In genomic region chr14:30974204-30974603, GRCm38 (mm10) we compare ENCODE assay signal across 8 mouse cellular contexts. TPM values are rescaled to one million over a fixed set of nuclear protein-coding genes. Genes with fewer than 3 reads are reported as not detected.
DNase-seq lines count a peak whose midpoint lies in the region; ATAC-seq and TF ChIP-seq lines count a peak whose summit lies in the region.

No protein-coding gene starts in this region.

- WGBS in kidney, adult 2 months, result 55% methylated on average over 6 of the region's 6 CpGs
- WGBS in olfactory bulb, adult 2 months, result 13% methylated on average over 6 of the region's 6 CpGs

- H3K4me1 ChIP-seq in kidney, adult 2 months (ENCODE audit: control insufficient read depth, insufficient read depth, low read length), result peaks cover 8% of the 10 kb centered on the region; the same call in 1 of the 2 replicates
- peaks cover 10% of the 10 kb centered on the region for H3K4me1 ChIP-seq in bone marrow macrophage, adult 2 months (ENCODE audit: control insufficient read depth, insufficient read depth, low read length)
- H3K4me1 ChIP-seq in olfactory bulb, adult 2 months (ENCODE audit: control insufficient read depth, insufficient read depth, low read length), result peaks cover 3% of the 10 kb centered on the region; the same call in 1 of the 2 replicates

- DNase-seq in kidney, adult 2 months, result peak; percentile 57
- no peak for DNase-seq in kidney, adult 18-20 months
- DNase-seq in heart, postnatal 10 days, result peak; percentile 60 to 65
- peak; percentile 16 to 50 for DNase-seq in layer of hippocampus, postnatal 14 days (ENCODE audit: low spot score in 2 of 2)
- DNase-seq in gastrocnemius, postnatal 36 days, result no peak

- H3K4me3 ChIP-seq in kidney, adult 2 months (ENCODE audit: insufficient read depth, low read depth, low read length), result no peak overlapping the region
- no peak overlapping the region for H3K4me3 ChIP-seq in bone marrow macrophage, adult 2 months (ENCODE audit: insufficient read depth, low read length)
- no peak overlapping the region for H3K4me3 ChIP-seq in olfactory bulb, adult 2 months (ENCODE audit: insufficient read depth, low read depth, low read length)

- ATAC-seq in granulocyte monocyte progenitor cell, adult 5-6 weeks (replicated peaks; ENCODE audit: poor library complexity, severe bottlenecking), result no peak

- no peak overlapping the region for H3K27ac ChIP-seq in kidney, adult 2 months (ENCODE audit: insufficient read depth, low read depth, low read length)
- H3K27ac ChIP-seq in bone marrow macrophage, adult 2 months (ENCODE audit: insufficient read depth, low read depth, low read length), result peak overlapping the region; percentile 60; the same call in 1 of the 2 replicates
- H3K27ac ChIP-seq in olfactory bulb, adult 2 months (ENCODE audit: insufficient read depth, low read depth, low read length), result peak overlapping the region; percentile 76

- intact Hi-C loops in heart, postnatal 10 days (cut with DNase I), result no loop called here
- intact Hi-C loops in gastrocnemius, postnatal 36 days (cut with DNase I), result no loop called here

- TF ChIP-seq POLR2A in kidney, adult 2 months (IDR thresholded peaks at IDR 0.05; ENCODE audit: low read depth, low read length), result no peak
- TF ChIP-seq POLR2A in bone marrow macrophage, adult 2 months (IDR thresholded peaks at IDR 0.05; ENCODE audit: borderline replicate concordance, low read depth, low read length), result no peak
- TF ChIP-seq POLR2A in olfactory bulb, adult 2 months (IDR thresholded peaks at IDR 0.05; ENCODE audit: insufficient read depth, low read depth, low read length), result no peak

- H3K36me3 ChIP-seq in kidney, adult 2 months (ENCODE audit: control insufficient read depth, insufficient read depth, low read length), result peaks cover 2% of the 10 kb centered on the region; the same call in 1 of the 2 replicates

- TF ChIP-seq CTCF in kidney, adult 2 months (conservative IDR thresholded peaks at IDR 0.05; ENCODE audit: insufficient read depth, insufficient read length, low read depth, low read length), result no peak
- no peak for TF ChIP-seq CTCF in bone marrow macrophage, adult 2 months (IDR thresholded peaks at IDR 0.05; ENCODE audit: low read depth, low read length)
- TF ChIP-seq CTCF in olfactory bulb, adult 2 months (IDR thresholded peaks at IDR 0.05; ENCODE audit: insufficient read depth, low read depth, low read length), result no peak

- H3K27me3 ChIP-seq in kidney, adult 2 months (replicated peaks; ENCODE audit: control insufficient read depth, insufficient read depth, low read length), result no peaks in the 10 kb centered on the region

RNA-seq across cellular contexts. Expression of gene Nek4, which starts 23.0 kb away (rescaled TPM):
- polyA plus RNA-seq in kidney, adult 2 months (2012; rRNA removed), result 5.3 and 6.2 TPM in 2 replicates
- polyA plus RNA-seq in bone marrow macrophage, adult 2 months (2012; ENCODE audit: insufficient read depth, insufficient read length, missing spikeins), result 6.1 and 6.3 TPM in 2 replicates
- 1 to 10 TPM; 4.5 to 5.0 TPM for total RNA-seq in heart, postnatal 10 days (2021)
- 10 to 100 TPM; 14.1 to 15.9 TPM for total RNA-seq in layer of hippocampus, postnatal 14 days (2021)
- polyA plus RNA-seq in olfactory bulb, adult 2 months (2012; ENCODE audit: insufficient read depth, insufficient read length, low replicate concordance, missing spikeins), result not detected in 2 replicates
- 1 to 10 TPM; 4.7 TPM for total RNA-seq in gastrocnemius, postnatal 36 days (2021)
- total RNA-seq in granulocyte monocyte progenitor cell, adult 5-6 weeks (2014; fragmentation: Nextera tagmentation), result 7.8 and 12.9 TPM in 2 replicates
- 11.5 and 16.3 TPM in 2 replicates for total RNA-seq in granulocyte monocyte progenitor cell, adult 5-6 weeks (2017)

RNA-seq across cellular contexts. Expression of gene Glt8d1, which starts 27.0 kb away (rescaled TPM):
- 14.9 and 17.6 TPM in 2 replicates for polyA plus RNA-seq in kidney, adult 2 months (2012; rRNA removed)
- 62.2 and 65.6 TPM in 2 replicates for polyA plus RNA-seq in bone marrow macrophage, adult 2 months (2012; ENCODE audit: insufficient read depth, insufficient read length, missing spikeins)
- 10 to 100 TPM; 26.6 to 32.1 TPM for total RNA-seq in heart, postnatal 10 days (2021)
- total RNA-seq in layer of hippocampus, postnatal 14 days (2021), result 10 to 100 TPM; 36.8 to 38.0 TPM
- polyA plus RNA-seq in olfactory bulb, adult 2 months (2012; ENCODE audit: insufficient read depth, insufficient read length, low replicate concordance, missing spikeins), result not detected in 2 replicates
- total RNA-seq in gastrocnemius, postnatal 36 days (2021), result 10 to 100 TPM in 1 of 2 experiments, 1 to 10 TPM in 1; 9.2 to 10.9 TPM
- 28.8 and 35.9 TPM in 2 replicates for total RNA-seq in granulocyte monocyte progenitor cell, adult 5-6 weeks (2014; fragmentation: Nextera tagmentation)
- total RNA-seq in granulocyte monocyte progenitor cell, adult 5-6 weeks (2017), result 29.4 and 35.0 TPM in 2 replicates

RNA-seq across cellular contexts. Expression of gene Spcs1, which starts 27.3 kb away (rescaled TPM):
- 194 and 262 TPM in 2 replicates for polyA plus RNA-seq in kidney, adult 2 months (2012; rRNA removed)
- polyA plus RNA-seq in bone marrow macrophage, adult 2 months (2012; ENCODE audit: insufficient read depth, insufficient read length, missing spikeins), result 231 and 244 TPM in 2 replicates
- 100 to 1,000 TPM; 177 to 181 TPM for total RNA-seq in heart, postnatal 10 days (2021)
- 100 to 1,000 TPM; 173 to 181 TPM for total RNA-seq in layer of hippocampus, postnatal 14 days (2021)
- not detected in 2 replicates for polyA plus RNA-seq in olfactory bulb, adult 2 months (2012; ENCODE audit: insufficient read depth, insufficient read length, low replicate concordance, missing spikeins)
- 100 to 1,000 TPM; 113 to 123 TPM for total RNA-seq in gastrocnemius, postnatal 36 days (2021)
- total RNA-seq in granulocyte monocyte progenitor cell, adult 5-6 weeks (2014; fragmentation: Nextera tagmentation), result 241 and 274 TPM in 2 replicates
- total RNA-seq in granulocyte monocyte progenitor cell, adult 5-6 weeks (2017), result 151 and 157 TPM in 2 replicates

RNA-seq across cellular contexts. Expression of gene Itih1, which starts 31.1 kb away (rescaled TPM):
- 1.1 and 1.3 TPM in 2 replicates for polyA plus RNA-seq in kidney, adult 2 months (2012; rRNA removed)
- not detected in 2 replicates for polyA plus RNA-seq in bone marrow macrophage, adult 2 months (2012; ENCODE audit: insufficient read depth, insufficient read length, missing spikeins)
- not detected for total RNA-seq in heart, postnatal 10 days (2021)
- not detected for total RNA-seq in layer of hippocampus, postnatal 14 days (2021)
- polyA plus RNA-seq in olfactory bulb, adult 2 months (2012; ENCODE audit: insufficient read depth, insufficient read length, low replicate concordance, missing spikeins), result not detected in 2 replicates
- total RNA-seq in gastrocnemius, postnatal 36 days (2021), result under 1 TPM in 1 of 2 experiments, not detected in 1; 0.08 TPM
- total RNA-seq in granulocyte monocyte progenitor cell, adult 5-6 weeks (2014; fragmentation: Nextera tagmentation), result not detected in 2 replicates
- not detected in 2 replicates for total RNA-seq in granulocyte monocyte progenitor cell, adult 5-6 weeks (2017)

RNA-seq across cellular contexts. Expression of gene Pbrm1, which starts 44.7 kb away (rescaled TPM):
- 10.3 and 11.2 TPM in 2 replicates for polyA plus RNA-seq in kidney, adult 2 months (2012; rRNA removed)
- polyA plus RNA-seq in bone marrow macrophage, adult 2 months (2012; ENCODE audit: insufficient read depth, insufficient read length, missing spikeins), result 33.7 and 34.4 TPM in 2 replicates
- 10 to 100 TPM; 78.8 to 82.5 TPM for total RNA-seq in heart, postnatal 10 days (2021)
- total RNA-seq in layer of hippocampus, postnatal 14 days (2021), result 10 to 100 TPM; 56.1 to 57.1 TPM
- 82.9 and 393 TPM in 2 replicates for polyA plus RNA-seq in olfactory bulb, adult 2 months (2012; ENCODE audit: insufficient read depth, insufficient read length, low replicate concordance, missing spikeins)
- total RNA-seq in gastrocnemius, postnatal 36 days (2021), result 10 to 100 TPM; 34.8 to 37.0 TPM
- total RNA-seq in granulocyte monocyte progenitor cell, adult 5-6 weeks (2014; fragmentation: Nextera tagmentation), result 67.7 and 69.4 TPM in 2 replicates
- 60.3 and 65.7 TPM in 2 replicates for total RNA-seq in granulocyte monocyte progenitor cell, adult 5-6 weeks (2017)

Comparison
In these comparisons a context has a peak if more than half of its experiments do, and no peak if none do; other contexts are left out.
1. DNase-seq: peak in kidney, adult 2 months (single experiment), heart, postnatal 10 days (2 of 2) and layer of hippocampus, postnatal 14 days (2 of 2); none in kidney, adult 18-20 months (single experiment) and gastrocnemius, postnatal 36 days (0 of 2).